Mouse (Mus musculus): Measurements from ENCODE around the gene Hoxa9. TPM values are rescaled to one million over a fixed set of nuclear protein-coding genes. Genes with fewer than 3 reads are reported as not detected.
A peak's percentile ranks its signal among the peaks of the same experiment; 100 is the strongest.

Hoxa9 gene
- polyA plus RNA-seq, 1 experiment from 2014 or later: not detected

DNA sequence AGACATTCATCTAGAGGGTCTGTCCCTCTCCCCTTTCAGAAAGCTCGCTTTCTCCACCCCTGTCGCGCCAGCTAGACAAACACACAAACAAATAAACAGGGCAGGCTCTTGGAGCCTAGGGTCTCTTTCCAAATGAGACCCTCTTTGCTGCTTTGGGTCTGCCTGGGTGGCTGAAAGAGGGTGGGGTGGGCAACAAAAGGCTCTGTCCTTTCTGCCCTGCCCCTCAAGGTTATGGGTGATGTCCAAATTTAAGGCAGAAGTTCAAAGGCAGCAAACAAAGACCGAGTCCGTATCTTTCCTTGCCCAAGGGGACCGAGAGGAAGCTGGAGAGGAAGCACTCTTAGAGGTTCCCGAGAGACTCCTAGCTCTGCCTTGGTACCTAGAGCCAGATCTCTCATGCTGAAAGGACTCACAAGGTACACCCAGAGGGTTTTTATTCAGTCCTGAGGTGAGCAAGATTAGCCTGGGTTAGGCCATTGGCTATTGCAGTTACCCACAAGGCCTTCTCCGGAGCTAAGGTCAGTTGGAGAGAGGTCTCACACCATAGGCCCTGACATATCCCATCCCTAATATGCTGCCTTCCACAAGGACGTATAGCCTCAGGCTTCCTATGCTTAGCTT, 10.2 kb upstream of the Hoxa9 start:
- H3K27me3 ChIP-seq (ENCODE audit: control insufficient read depth, insufficient read depth, low read length): peaks cover 99% of the 10 kb centered on the region
- 4% methylated on average over 9 of the region's 9 CpGs for WGBS
- ATAC-seq (ENCODE audit: low FRiP score, low TSS enrichment): no peak
- no peaks in the 10 kb centered on the region for H3K36me3 ChIP-seq (ENCODE audit: control insufficient read depth, insufficient read depth, low read length)
- no peaks in the 10 kb centered on the region for H3K9me3 ChIP-seq (ENCODE audit: control insufficient read depth, low read length)
- no peak for DNase-seq
- H3K4me3 ChIP-seq (replicated peaks; ENCODE audit: low read depth, low read length): no peak overlapping the region
- H3K9ac ChIP-seq (replicated peaks; ENCODE audit: low read length): no peak overlapping the region
- H3K27ac ChIP-seq (replicated peaks; ENCODE audit: low read depth, low read length): no peak overlapping the region
- no peaks in the 10 kb centered on the region for H3K4me1 ChIP-seq (ENCODE audit: control insufficient read depth, insufficient read depth, low read length)
- H3K4me2 ChIP-seq (ENCODE audit: low read length): no peak overlapping the region

- Histone ChIP-seq H3K4me2 (ENCODE audit: low read length) (no peak within 1 kb of the TSS), H3K27ac (replicated peaks; ENCODE audit: low read depth, low read length) (no peak within 1 kb of the TSS), H3K9ac (replicated peaks; ENCODE audit: low read length) (no peak within 1 kb of the TSS), H3K4me3 (replicated peaks; ENCODE audit: low read depth, low read length) (no peak within 1 kb of the TSS), H3K9me3 (ENCODE audit: control insufficient read depth, low read length) (no peaks in the 10 kb centered on the region), H3K36me3 (ENCODE audit: control insufficient read depth, insufficient read depth, low read length) (no peaks in the 10 kb centered on the region), H3K27me3 (ENCODE audit: control insufficient read depth, insufficient read depth, low read length) (peaks cover 99% of the 10 kb centered on the region), H3K4me1 (ENCODE audit: control insufficient read depth, insufficient read depth, low read length) (no peaks in the 10 kb centered on the region)
- no peak for ATAC-seq (ENCODE audit: low FRiP score, low TSS enrichment)
- WGBS: under 1% methylated on average over 35 of the region's 35 CpGs
- peak; percentile 85 for DNase-seq
Observed at GRCm38 (mm10) chr6:52240389-52241000, 9.6 kb upstream of the Hoxa9 start, which contains the start of gene Hoxa10. TSS of gene Hoxa10 (minus strand) at chr6:52240854.

- Histone ChIP-seq H3K4me2 (ENCODE audit: low read length) (no peak overlapping the region), H3K9ac (replicated peaks; ENCODE audit: low read length) (no peak overlapping the region), H3K27me3 (ENCODE audit: control insufficient read depth, insufficient read depth, low read length) (peaks cover 99% of the 10 kb centered on the region), H3K27ac (replicated peaks; ENCODE audit: low read depth, low read length) (no peak overlapping the region), H3K36me3 (ENCODE audit: control insufficient read depth, insufficient read depth, low read length) (no peaks in the 10 kb centered on the region), H3K9me3 (ENCODE audit: control insufficient read depth, low read length) (no peaks in the 10 kb centered on the region), H3K4me1 (ENCODE audit: control insufficient read depth, insufficient read depth, low read length) (no peaks in the 10 kb centered on the region), H3K4me3 (replicated peaks; ENCODE audit: low read depth, low read length) (no peak overlapping the region)
- ATAC-seq (ENCODE audit: low FRiP score, low TSS enrichment): no peak
- no peak for DNase-seq
- whole genome bisulfite sequencing: 2% methylated on average over 30 of the region's 30 CpGs
Observed at GRCm38 (mm10) chr6:52239625-52240388, 8.9 kb upstream of the Hoxa9 start.

GRCm38 (mm10) chr6:52238976-52239375, 8.1 kb upstream of the Hoxa9 start:
- Histone ChIP-seq H3K27ac (replicated peaks; ENCODE audit: low read depth, low read length) (no peak overlapping the region), H3K4me2 (ENCODE audit: low read length) (no peak overlapping the region), H3K9me3 (ENCODE audit: control insufficient read depth, low read length) (no peaks in the 10 kb centered on the region), H3K4me3 (replicated peaks; ENCODE audit: low read depth, low read length) (no peak overlapping the region), H3K4me1 (ENCODE audit: control insufficient read depth, insufficient read depth, low read length) (no peaks in the 10 kb centered on the region), H3K36me3 (ENCODE audit: control insufficient read depth, insufficient read depth, low read length) (no peaks in the 10 kb centered on the region), H3K27me3 (ENCODE audit: control insufficient read depth, insufficient read depth, low read length) (peaks cover 99% of the 10 kb centered on the region), H3K9ac (replicated peaks; ENCODE audit: low read length) (no peak overlapping the region)
- DNase-seq (no peak), ATAC-seq (ENCODE audit: low FRiP score, low TSS enrichment) (no peak)
- WGBS: 1% methylated on average over 7 of the region's 7 CpGs

DNA sequence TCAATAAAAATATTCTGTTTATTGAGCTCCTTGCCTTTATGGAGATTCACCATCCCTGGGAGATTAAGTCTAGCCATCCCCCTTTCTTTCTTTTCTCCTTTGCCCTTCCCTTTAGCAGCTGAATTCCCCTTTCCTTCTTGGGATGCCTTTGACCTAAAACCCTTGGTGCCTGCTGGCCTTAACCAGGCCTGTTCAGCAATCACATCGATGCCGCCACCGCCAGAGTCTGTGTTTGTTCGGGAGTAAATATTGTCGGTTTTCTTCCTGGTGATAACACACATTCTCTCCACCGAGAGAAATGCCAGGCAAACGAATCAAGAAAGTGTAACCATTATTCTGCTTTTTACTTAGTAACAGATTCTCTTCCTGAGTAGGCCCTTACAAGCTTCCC, 7.3 kb upstream of the Hoxa9 start:
- Histone ChIP-seq H3K4me1 (ENCODE audit: control insufficient read depth, insufficient read depth, low read length) (no peaks in the 10 kb centered on the region), H3K9ac (replicated peaks; ENCODE audit: low read length) (no peak overlapping the region), H3K27ac (replicated peaks; ENCODE audit: low read depth, low read length) (no peak overlapping the region), H3K4me3 (replicated peaks; ENCODE audit: low read depth, low read length) (no peak overlapping the region), H3K36me3 (ENCODE audit: control insufficient read depth, insufficient read depth, low read length) (no peaks in the 10 kb centered on the region), H3K4me2 (ENCODE audit: low read length) (no peak overlapping the region), H3K27me3 (ENCODE audit: control insufficient read depth, insufficient read depth, low read length) (peaks cover 99% of the 10 kb centered on the region), H3K9me3 (ENCODE audit: control insufficient read depth, low read length) (no peaks in the 10 kb centered on the region)
- ATAC-seq (ENCODE audit: low FRiP score, low TSS enrichment) (no peak), DNase-seq (no peak)
- 2% methylated on average over 7 of the region's 7 CpGs for WGBS

- Histone ChIP-seq H3K4me2 (ENCODE audit: low read length) (no peak overlapping the region), H3K4me1 (ENCODE audit: control insufficient read depth, insufficient read depth, low read length) (no peaks in the 10 kb centered on the region), H3K36me3 (ENCODE audit: control insufficient read depth, insufficient read depth, low read length) (no peaks in the 10 kb centered on the region), H3K27ac (replicated peaks; ENCODE audit: low read depth, low read length) (no peak overlapping the region), H3K27me3 (ENCODE audit: control insufficient read depth, insufficient read depth, low read length) (peaks cover 99% of the 10 kb centered on the region), H3K9me3 (ENCODE audit: control insufficient read depth, low read length) (no peaks in the 10 kb centered on the region), H3K9ac (replicated peaks; ENCODE audit: low read length) (no peak overlapping the region), H3K4me3 (replicated peaks; ENCODE audit: low read depth, low read length) (no peak overlapping the region)
- 7% methylated on average over 10 of the region's 10 CpGs for WGBS
- ATAC-seq (ENCODE audit: low FRiP score, low TSS enrichment) (no peak), DNase-seq (no peak)
Observed at GRCm38 (mm10) chr6:52237346-52238154, 6.7 kb upstream of the Hoxa9 start.

- 6% methylated on average over 3 of the region's 3 CpGs for WGBS
- DNase-seq: no peak
Observed at GRCm38 (mm10) chr6:52236806-52237205, 5.9 kb upstream of the Hoxa9 start.

GRCm38 (mm10) chr6:52235866-52236265, 5.0 kb upstream of the Hoxa9 start:
- ATAC-seq (ENCODE audit: low FRiP score, low TSS enrichment) (no peak), DNase-seq (no peak)
- no peaks in the 10 kb centered on the region for H3K36me3 ChIP-seq (ENCODE audit: control insufficient read depth, insufficient read depth, low read length)
- H3K27ac ChIP-seq (replicated peaks; ENCODE audit: low read depth, low read length): no peak overlapping the region
- H3K4me3 ChIP-seq (replicated peaks; ENCODE audit: low read depth, low read length): no peak overlapping the region
- no peaks in the 10 kb centered on the region for H3K4me1 ChIP-seq (ENCODE audit: control insufficient read depth, insufficient read depth, low read length)
- H3K4me2 ChIP-seq (ENCODE audit: low read length): no peak overlapping the region
- WGBS: 18% methylated on average over 6 of the region's 6 CpGs
- peaks cover 97% of the 10 kb centered on the region for H3K27me3 ChIP-seq (ENCODE audit: control insufficient read depth, insufficient read depth, low read length)
- H3K9me3 ChIP-seq (ENCODE audit: control insufficient read depth, low read length): no peaks in the 10 kb centered on the region
- H3K9ac ChIP-seq (replicated peaks; ENCODE audit: low read length): no peak overlapping the region

More at GRCm38 (mm10) chr6:52236806-52237205, 5.9 kb upstream of the Hoxa9 start:
- no peaks in the 10 kb centered on the region for H3K4me1 ChIP-seq (ENCODE audit: control insufficient read depth, insufficient read depth, low read length)
- H3K4me2 ChIP-seq (ENCODE audit: low read length): no peak overlapping the region
- no peak overlapping the region for H3K27ac ChIP-seq (replicated peaks; ENCODE audit: low read depth, low read length)
- H3K36me3 ChIP-seq (ENCODE audit: control insufficient read depth, insufficient read depth, low read length): no peaks in the 10 kb centered on the region
- ATAC-seq (ENCODE audit: low FRiP score, low TSS enrichment): no peak
- H3K4me3 ChIP-seq (replicated peaks; ENCODE audit: low read depth, low read length): no peak overlapping the region
- no peaks in the 10 kb centered on the region for H3K9me3 ChIP-seq (ENCODE audit: control insufficient read depth, low read length)
- H3K27me3 ChIP-seq (ENCODE audit: control insufficient read depth, insufficient read depth, low read length): peaks cover 99% of the 10 kb centered on the region
- no peak overlapping the region for H3K9ac ChIP-seq (replicated peaks; ENCODE audit: low read length)
